Mouse (Mus musculus) ES-Bruce4 (cell line): ENCODE data around the gene Pum1.
"Not testable (repeated sequence)": the region's sequence is repeated elsewhere in the genome, so short reads cannot be mapped to it uniquely, and the experiment has no call there.

Experiments
- CTCF ChIP-seq: IDR thresholded peaks from one replicate; pipeline ENCODE4 v1.8.1; 2011; ENCODE audit warnings: low read depth, low read length
- POLR2A ChIP-seq: IDR thresholded peaks from one replicate; pipeline ENCODE4 v1.8.1; 2011; ENCODE audit warnings: low read length; ENCODE audit not compliant: insufficient read depth

DNA sequence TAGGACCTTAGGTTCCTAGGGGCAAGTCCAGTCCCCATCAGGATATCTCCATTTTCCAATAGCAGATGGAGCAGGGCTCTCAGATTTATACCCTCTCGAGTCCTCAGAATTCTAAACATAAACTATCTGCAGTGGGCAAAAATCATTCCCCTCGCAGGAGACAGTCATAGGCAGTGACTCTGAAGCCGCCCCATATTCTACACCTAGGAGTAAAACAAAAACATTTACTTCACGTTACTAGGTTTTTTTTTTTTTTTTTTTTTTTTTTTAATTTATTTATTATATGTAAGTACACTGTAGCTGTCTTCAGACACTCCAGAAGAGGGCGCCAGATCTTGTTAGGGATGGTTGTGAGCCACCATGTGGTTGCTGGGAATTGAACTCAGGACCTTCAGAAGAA, 19.9 kb downstream of the Pum1 start:
- not testable (repeated sequence) for TF ChIP-seq CTCF, POLR2A
